Mouse (Mus musculus) heart, adult 18-20 months (tissue): ENCODE measurements around the gene Pex12. TPM values are rescaled to one million over a fixed set of nuclear protein-coding genes. Genes with fewer than 3 reads are reported as not detected.
A peak's percentile ranks its signal among the peaks of the same experiment; 100 is the strongest.
"Not testable (repeated sequence)": the region's sequence is repeated elsewhere in the genome, so short reads cannot be mapped to it uniquely, and the experiment has no call there.

ENCODE experiments used
- DNase-seq, 2 experiments: peaks; one replicate each; pipeline ENCODE4 v3.0.0; 2021 to 2022; ENCODE audit warnings: mixed read lengths in 1 of 2
- total RNA-seq, 2 experiments: library from RNA; stranded (reverse); gene quantifications; 2 replicates each; pipeline ENCODE4 v1.2.3; 2021

Pex12 gene
- total RNA-seq, 2 experiments from 2014 or later, result 7.0 to 14.9 TPM

- no peak for DNase-seq
Observed at GRCm38 (mm10) chr11:83289036-83289435, 13.3 kb downstream of the Pex12 start.

- no peak for DNase-seq
Observed at GRCm38 (mm10) chr11:83286566-83286965, 15.8 kb downstream of the Pex12 start, which contains the start of gene Slfn14. Gene Slfn14, minus strand, starts transcription at chr11:83286726.

GRCm38 (mm10) chr11:83285627-83286026 lies 16.8 kb downstream of the Pex12 start:
- no peak for DNase-seq

GRCm38 (mm10) chr11:83282084-83282483 lies 20.3 kb downstream of the Pex12 start:
- no peak for DNase-seq

DNA sequence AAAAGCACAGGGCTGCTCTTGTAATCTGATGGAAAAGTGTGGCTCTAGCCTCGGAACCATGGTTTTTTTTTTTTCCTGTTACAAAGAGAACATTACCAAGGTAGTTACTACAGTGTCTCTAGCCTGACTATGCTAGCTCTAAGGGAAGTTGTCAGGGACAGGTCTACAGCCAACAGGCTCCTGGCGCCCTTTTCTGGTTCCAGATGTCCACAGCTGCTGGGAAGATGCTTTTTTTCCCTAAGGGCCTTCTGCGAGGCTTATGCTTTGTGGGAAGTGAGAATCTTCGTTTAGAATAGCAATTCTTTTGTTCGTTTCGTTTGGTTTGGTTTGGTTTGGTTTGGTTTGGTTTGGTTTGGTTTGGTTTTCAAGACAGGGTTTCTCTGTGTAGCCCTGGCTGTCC lies 22.7 kb downstream of the Pex12 start:
- DNase-seq, result peak; percentile 78

GRCm38 (mm10) chr11:83279024-83279423 lies 23.4 kb downstream of the Pex12 start:
- DNase-seq, result no peak

- no peak for DNase-seq
Observed at GRCm38 (mm10) chr11:83276251-83276650, 26.1 kb downstream of the Pex12 start.

DNA sequence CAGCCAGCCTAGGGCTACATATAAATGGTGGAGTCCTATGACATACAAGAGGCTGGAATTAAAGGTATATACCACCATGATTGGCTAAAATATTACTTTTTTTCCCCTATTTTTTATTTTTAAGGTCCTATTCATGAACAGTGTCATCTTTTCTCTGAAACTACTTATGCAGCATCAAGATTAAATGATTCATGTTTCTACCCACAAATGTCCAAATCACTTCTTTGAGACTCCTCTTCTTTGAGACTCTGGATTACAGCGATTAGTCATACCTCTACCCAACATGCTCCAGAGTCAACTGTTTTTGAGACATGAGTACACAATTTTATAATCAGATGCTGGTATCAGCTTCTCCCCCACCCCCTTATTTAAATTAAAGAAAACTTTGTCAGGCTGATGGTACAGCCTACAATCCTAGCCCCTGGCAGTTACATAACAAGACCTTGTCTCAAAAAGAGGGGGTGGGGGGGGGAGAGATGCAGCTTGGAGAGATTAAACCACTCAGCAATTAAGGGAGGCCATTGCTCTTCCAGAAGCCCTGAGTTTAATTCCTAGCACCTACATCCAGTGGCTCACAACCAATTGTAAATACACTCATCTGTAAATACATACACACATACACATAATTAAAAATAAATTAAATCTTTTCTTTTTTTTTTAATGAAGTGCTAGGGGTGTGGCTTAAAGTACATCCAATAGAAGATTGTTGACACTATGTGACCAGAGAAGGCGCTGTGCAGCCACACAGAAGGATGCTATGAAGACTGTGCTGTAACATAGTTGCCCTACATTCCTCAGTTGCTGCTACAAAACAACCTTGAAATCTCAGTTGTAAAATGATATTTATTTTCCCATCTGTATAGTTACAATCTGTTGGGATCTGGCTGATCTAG lies 30.2 kb downstream of the Pex12 start:
- no peak for DNase-seq

DNA sequence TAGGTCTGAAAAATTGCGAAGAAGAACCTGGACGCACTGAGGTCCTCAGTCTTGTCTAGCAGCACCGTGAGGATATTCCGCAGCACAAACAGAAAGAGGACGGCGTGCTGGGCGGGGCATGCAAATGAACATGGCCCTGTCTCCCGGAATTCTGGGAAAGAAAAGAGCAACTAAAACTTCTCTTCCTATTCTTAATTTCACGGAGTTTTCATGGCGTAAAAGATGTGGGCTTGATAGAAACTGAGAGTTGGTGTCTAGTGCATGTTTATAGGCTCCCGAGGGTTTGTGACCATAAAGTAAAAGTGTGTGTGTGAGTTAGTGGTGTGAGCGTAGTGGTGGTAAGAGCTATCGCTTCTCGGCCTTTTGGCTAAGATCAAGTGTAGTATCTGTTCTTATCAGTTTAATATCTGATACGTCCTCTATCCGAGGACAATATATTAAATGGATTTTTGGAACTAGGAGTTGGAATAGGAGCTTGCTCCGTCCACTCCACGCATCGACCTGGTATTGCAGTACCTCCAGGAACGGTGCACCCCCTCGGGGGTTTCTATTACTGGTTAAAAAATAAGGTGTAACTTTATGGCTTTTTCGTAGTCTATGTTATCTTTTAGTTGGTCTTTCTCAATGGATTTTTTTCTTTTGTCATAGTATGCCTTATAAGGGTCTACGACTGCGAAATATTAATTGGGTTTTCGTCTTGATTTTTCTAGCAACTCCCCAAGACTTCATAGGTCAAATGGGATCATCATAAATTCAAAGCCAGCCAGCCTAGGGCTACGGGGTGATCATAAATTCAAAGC lies 31.0 kb downstream of the Pex12 start:
- DNase-seq, result peak; percentile 86 to 89

- no peak for DNase-seq
Observed at GRCm38 (mm10) chr11:83270842-83271150, 31.6 kb downstream of the Pex12 start.

DNA sequence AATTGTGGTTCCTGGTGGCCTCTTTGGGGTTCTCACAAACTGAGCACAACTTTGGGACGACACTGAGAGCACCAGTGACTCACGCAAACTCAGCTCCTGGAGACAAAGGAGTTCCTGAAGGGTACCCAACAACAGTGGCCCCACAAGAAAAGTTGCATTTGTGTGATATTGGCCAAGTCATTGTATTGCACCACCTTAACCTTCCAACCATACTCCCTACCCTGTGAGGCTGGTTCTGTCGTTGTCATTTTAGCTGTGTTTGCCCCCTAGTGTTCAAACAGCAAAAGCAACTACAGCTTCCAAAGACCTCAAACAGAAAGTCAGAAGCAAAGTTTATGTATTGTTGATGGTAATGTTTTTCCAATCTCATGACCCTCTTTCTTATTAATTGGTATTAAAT lies 39.2 kb downstream of the Pex12 start:
- no peak for DNase-seq

- no peak for DNase-seq
Observed at GRCm38 (mm10) chr11:83262673-83263072, 39.7 kb downstream of the Pex12 start.

GRCm38 (mm10) chr11:83257211-83257610 lies 45.2 kb downstream of the Pex12 start:
- DNase-seq, result not testable (repeated sequence)

Other genes starting within 250 kb of the Pex12 start
- 1 to 10 TPM; 3.2 to 5.2 TPM for gene Slfn2, start 237.5 kb downstream of the Pex12 start, total RNA-seq
- gene Slfn1, start 185.7 kb downstream of the Pex12 start, total RNA-seq, result under 1 TPM; 0.22 to 0.85 TPM
- under 1 TPM; 0.08 to 0.10 TPM for gene Slfn4, start 127.4 kb downstream of the Pex12 start, total RNA-seq
- 1 to 10 TPM; 2.0 to 2.1 TPM for gene Slfn3, start 111.3 kb downstream of the Pex12 start, total RNA-seq
- gene Slfn14, start 15.9 kb downstream of the Pex12 start, total RNA-seq, result not detected
- gene Ap2b1, start 3.6 kb downstream of the Pex12 start, total RNA-seq, result 10 to 100 TPM; 46.7 to 47.2 TPM
- gene Rasl10b, start 106.6 kb upstream of the Pex12 start, total RNA-seq, result 10 to 100 TPM; 74.9 to 78.3 TPM
- gene Gas2l2, start 126.9 kb upstream of the Pex12 start, total RNA-seq, result not detected
- gene 1700020L24Rik, start 135.1 kb upstream of the Pex12 start, total RNA-seq, result not detected
- 1 to 10 TPM; 3.0 to 4.7 TPM for gene Mmp28, start 160.5 kb upstream of the Pex12 start, total RNA-seq
- gene Taf15, start 170.5 kb upstream of the Pex12 start, total RNA-seq, result 10 to 100 TPM; 34.2 to 41.5 TPM
- gene Heatr9, start 219.6 kb upstream of the Pex12 start, total RNA-seq, result under 1 TPM in 1 of 2 experiments, not detected in 1; 0.26 TPM
- gene Ccl5, start 227.9 kb upstream of the Pex12 start, total RNA-seq, result 10 to 100 TPM in 1 of 2 experiments, 1 to 10 TPM in 1; 2.6 to 10.5 TPM